Mouse (Mus musculus): ENCODE results near the gene Tmem63c. TPM values are rescaled to one million over a fixed set of nuclear protein-coding genes. Genes with fewer than 3 reads are reported as not detected.

Gene Tmem63c
- polyA plus RNA-seq, 1 experiment from 2014 or later = not detected

DNA sequence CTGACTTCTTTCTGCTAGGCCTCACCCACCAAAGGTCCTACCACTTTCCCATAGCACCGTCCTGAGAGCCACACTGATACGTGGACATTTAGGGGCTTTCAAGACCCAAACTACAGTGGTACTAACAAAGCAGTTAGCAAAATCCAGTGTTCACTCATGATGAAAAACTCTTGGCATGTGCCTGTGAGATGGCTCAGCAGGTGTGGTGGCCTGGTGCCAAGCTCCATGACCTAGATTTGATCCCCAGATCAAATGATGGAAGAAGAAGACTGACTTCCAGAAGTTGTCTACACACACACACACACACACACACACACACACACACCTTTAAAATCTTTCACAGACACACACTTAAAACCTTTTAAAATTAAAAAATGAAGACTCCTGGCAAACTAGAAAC is 2.4 kb upstream of the Tmem63c start:
- H3K4me1 ChIP-seq (ENCODE audit: insufficient read depth) = no peaks in the 10 kb centered on the region
- H3K4me2 ChIP-seq = no peak overlapping the region
- no peaks in the 10 kb centered on the region for H3K36me3 ChIP-seq (ENCODE audit: insufficient read depth)
- no peaks in the 10 kb centered on the region for H3K9me3 ChIP-seq (ENCODE audit: low read depth, low read length)
- H3K27ac ChIP-seq (ENCODE audit: low read depth) = no peak overlapping the region
- TF ChIP-seq CTCF (IDR thresholded peaks at IDR 0.05; ENCODE audit: low read depth) = no peak
- no peak overlapping the region for H3K9ac ChIP-seq
- ATAC-seq (ENCODE audit: insufficient read depth) (no peak), DNase-seq (no peak)
- no peaks in the 10 kb centered on the region for H3K27me3 ChIP-seq (ENCODE audit: insufficient read depth, low read length)
- 73% methylated on average over 2 of the region's 2 CpGs for WGBS
- H3K4me3 ChIP-seq (ENCODE audit: low read depth, low read length) = no peak overlapping the region

DNA sequence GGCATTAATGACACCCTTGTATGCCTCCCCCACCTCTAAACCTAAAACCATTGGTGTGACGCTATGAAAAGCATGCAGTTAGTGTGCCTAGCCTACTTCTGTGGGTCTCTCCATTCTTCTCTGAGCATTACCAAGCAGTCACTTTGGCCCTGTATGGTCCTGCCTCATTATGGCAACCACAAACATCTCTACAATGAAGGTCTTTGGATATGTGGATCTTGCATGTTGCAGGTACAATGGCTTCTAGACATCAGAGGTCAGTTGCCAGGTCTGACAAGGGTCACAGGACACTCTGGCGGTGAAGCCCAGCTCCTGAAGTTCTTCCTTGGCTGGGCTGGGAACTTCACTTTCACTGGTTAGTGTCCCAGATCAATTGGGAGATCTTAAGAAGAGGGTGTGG is 866 bp downstream of the Tmem63c start:
- WGBS = 72% methylated on average over 2 of the region's 2 CpGs
- H3K4me1 ChIP-seq (ENCODE audit: insufficient read depth) = no peaks in the 10 kb centered on the region
- no peaks in the 10 kb centered on the region for H3K36me3 ChIP-seq (ENCODE audit: insufficient read depth)
- no peak overlapping the region for H3K4me2 ChIP-seq
- H3K4me3 ChIP-seq (ENCODE audit: low read depth, low read length) = no peak overlapping the region
- no peaks in the 10 kb centered on the region for H3K9me3 ChIP-seq (ENCODE audit: low read depth, low read length)
- H3K27ac ChIP-seq (ENCODE audit: low read depth) = no peak overlapping the region
- no peak overlapping the region for H3K9ac ChIP-seq
- ATAC-seq (ENCODE audit: insufficient read depth) (no peak), DNase-seq (no peak)
- no peak for TF ChIP-seq CTCF (IDR thresholded peaks at IDR 0.05; ENCODE audit: low read depth)
- H3K27me3 ChIP-seq (ENCODE audit: insufficient read depth, low read length) = peaks cover 11% of the 10 kb centered on the region

DNA sequence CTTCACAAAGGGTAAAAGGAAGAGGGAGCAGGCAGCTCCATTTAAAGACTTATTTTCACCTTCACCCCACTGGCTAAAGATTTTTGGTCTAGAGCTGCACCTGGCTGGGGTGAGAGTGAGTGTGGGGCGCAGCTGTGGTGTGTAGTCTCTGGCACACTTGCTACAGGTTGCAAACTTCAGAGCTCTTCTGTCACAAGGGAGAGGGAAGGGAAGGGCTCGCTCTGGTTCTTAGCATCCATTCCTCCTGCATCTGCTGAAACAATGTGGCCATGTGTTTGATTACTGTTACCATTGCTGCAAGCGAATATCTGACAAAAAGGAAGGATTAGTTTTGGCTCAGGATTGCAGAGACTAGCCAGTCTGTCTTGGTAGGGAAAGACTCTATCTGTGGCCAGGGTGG is 2.3 kb downstream of the Tmem63c start:
- ATAC-seq (ENCODE audit: insufficient read depth) (no peak), DNase-seq (no peak)
- Histone ChIP-seq H3K9me3 (ENCODE audit: low read depth, low read length) (no peaks in the 10 kb centered on the region), H3K27ac (ENCODE audit: low read depth) (no peak overlapping the region), H3K4me1 (ENCODE audit: insufficient read depth) (no peaks in the 10 kb centered on the region), H3K4me2 (no peak overlapping the region), H3K4me3 (ENCODE audit: low read depth, low read length) (no peak overlapping the region), H3K36me3 (ENCODE audit: insufficient read depth) (no peaks in the 10 kb centered on the region), H3K9ac (no peak overlapping the region), H3K27me3 (ENCODE audit: insufficient read depth, low read length) (peaks cover 21% of the 10 kb centered on the region)
- 53% methylated on average over 3 of the region's 3 CpGs for WGBS
- no peak for TF ChIP-seq CTCF (IDR thresholded peaks at IDR 0.05; ENCODE audit: low read depth)

DNA sequence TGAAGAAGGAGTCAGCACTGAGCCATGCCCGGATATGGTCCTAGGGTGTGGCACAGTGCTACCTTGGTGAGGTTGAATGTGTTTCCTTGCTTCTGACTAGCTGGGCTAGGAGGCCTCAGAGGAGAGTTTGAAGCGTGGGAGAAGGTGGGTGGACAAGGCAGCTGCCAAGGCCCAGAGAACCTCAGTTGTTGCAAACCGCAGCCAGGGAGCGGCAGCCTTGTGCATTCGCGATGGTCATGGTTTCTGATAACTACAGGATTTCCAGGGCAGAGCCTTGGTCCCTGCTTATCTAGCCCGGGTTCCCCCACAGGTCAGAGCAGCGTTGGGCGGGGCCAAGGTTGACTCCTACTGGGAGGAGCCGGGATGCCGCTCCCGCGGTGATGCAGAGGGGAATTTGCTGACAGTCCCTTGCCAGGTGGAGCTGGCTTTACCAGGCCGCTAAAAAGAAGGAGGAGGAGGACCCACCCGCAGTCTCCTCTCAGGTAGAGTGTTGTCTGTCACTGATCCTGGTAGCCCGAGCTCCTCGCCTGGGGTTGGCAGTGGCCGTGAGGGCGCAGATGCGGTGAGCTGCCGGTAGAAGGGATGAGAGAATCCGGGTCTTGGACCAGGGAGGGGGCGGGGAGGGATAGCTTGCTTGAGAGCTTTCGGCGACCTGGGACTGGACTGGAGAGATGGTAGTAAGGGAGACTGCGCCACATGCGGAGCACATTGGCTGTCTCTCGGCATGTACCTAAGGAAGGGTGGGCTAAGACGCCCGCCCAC is 5.2 kb downstream of the Tmem63c start:
- H3K9ac ChIP-seq = no peak overlapping the region
- peak overlapping the region; percentile 32; the same call in 1 of the 2 replicates for H3K4me2 ChIP-seq
- ATAC-seq (ENCODE audit: insufficient read depth) = no peak
- no peak for TF ChIP-seq CTCF (IDR thresholded peaks at IDR 0.05; ENCODE audit: low read depth)
- H3K27me3 ChIP-seq (ENCODE audit: insufficient read depth, low read length) = peaks cover 21% of the 10 kb centered on the region
- WGBS = 3% methylated on average over 30 of the region's 30 CpGs
- no peaks in the 10 kb centered on the region for H3K4me1 ChIP-seq (ENCODE audit: insufficient read depth)
- no peak overlapping the region for H3K4me3 ChIP-seq (ENCODE audit: low read depth, low read length)
- no peaks in the 10 kb centered on the region for H3K9me3 ChIP-seq (ENCODE audit: low read depth, low read length)
- no peaks in the 10 kb centered on the region for H3K36me3 ChIP-seq (ENCODE audit: insufficient read depth)
- H3K27ac ChIP-seq (ENCODE audit: low read depth) = no peak overlapping the region
- DNase-seq = peak; percentile 9

DNA sequence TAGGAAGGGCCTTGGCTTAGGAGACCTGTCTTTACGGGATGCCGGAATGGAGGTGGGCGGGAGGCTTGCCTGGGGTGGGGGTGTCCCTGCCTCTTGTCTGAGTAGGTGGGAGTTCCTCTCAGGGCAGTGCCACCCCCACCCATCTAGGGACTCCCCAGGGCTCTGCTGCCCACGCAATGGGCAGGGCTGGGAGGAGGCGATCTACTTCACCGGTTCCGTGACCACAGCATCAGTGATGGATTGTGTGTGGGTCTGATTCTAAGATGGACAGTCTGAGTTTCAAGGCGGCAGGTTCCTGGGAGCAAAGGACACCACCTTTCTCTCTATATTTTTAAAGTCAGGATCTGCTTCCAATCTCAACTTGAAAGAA is 5.7 kb downstream of the Tmem63c start:
- Histone ChIP-seq H3K27ac (ENCODE audit: low read depth) (no peak overlapping the region), H3K4me3 (ENCODE audit: low read depth, low read length) (no peak overlapping the region), H3K27me3 (ENCODE audit: insufficient read depth, low read length) (peaks cover 21% of the 10 kb centered on the region), H3K36me3 (ENCODE audit: insufficient read depth) (no peaks in the 10 kb centered on the region), H3K4me2 (no peak overlapping the region), H3K9ac (no peak overlapping the region), H3K9me3 (ENCODE audit: low read depth, low read length) (no peaks in the 10 kb centered on the region), H3K4me1 (ENCODE audit: insufficient read depth) (no peaks in the 10 kb centered on the region)
- ATAC-seq (ENCODE audit: insufficient read depth) = no peak
- no peak for DNase-seq
- no peak for TF ChIP-seq CTCF (IDR thresholded peaks at IDR 0.05; ENCODE audit: low read depth)
- 14% methylated on average over 8 of the region's 8 CpGs for WGBS

DNA sequence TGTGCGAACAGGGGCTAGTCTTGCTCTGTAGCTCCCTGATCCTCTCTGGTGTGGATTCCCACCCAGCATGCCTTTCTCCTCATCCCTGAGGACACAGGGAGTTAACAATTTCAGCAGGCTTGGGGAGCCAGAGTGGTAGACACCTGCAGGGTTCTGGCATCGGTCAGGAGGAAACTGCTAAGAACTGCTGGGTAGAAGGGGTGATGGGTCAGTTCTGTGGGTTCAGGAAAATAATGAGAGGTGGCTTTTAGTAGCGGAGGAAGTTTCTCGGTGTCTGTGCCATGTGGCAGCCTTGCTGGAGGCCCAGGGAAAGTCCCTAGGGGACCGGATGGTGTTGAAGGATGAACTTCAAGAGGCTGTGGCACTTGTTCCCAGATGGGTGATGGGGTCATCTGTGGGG is 6.3 kb downstream of the Tmem63c start:
- WGBS = 47% methylated on average over 5 of the region's 5 CpGs
- peaks cover 21% of the 10 kb centered on the region for H3K27me3 ChIP-seq (ENCODE audit: insufficient read depth, low read length)

DNA sequence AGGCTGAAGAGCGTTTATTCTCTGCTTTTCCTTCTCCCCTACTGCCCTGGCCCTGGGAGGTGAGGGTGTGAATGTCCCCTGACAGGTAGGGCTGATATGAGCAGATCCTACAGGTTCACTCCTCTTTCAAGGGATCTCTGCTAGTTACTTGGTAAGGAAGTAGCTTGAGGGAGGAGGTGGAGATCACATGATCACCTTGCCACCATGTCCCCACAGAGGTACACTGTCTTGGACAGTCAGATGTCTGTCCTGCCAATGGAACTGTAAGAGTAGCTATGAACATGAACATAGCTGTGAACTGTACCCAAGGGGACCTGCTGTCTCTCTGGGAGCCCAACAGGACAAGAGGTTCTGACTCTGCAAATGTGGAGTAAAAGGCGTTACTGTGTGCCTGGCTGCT is 6.9 kb downstream of the Tmem63c start:
- no peaks in the 10 kb centered on the region for H3K4me1 ChIP-seq (ENCODE audit: insufficient read depth)
- peaks cover 21% of the 10 kb centered on the region for H3K27me3 ChIP-seq (ENCODE audit: insufficient read depth, low read length)
- ATAC-seq (ENCODE audit: insufficient read depth) = no peak
- no peak overlapping the region for H3K4me2 ChIP-seq
- no peak for TF ChIP-seq CTCF (IDR thresholded peaks at IDR 0.05; ENCODE audit: low read depth)
- WGBS = 44% methylated on average over 2 of the region's 2 CpGs
- no peaks in the 10 kb centered on the region for H3K36me3 ChIP-seq (ENCODE audit: insufficient read depth)
- DNase-seq = no peak
- H3K4me3 ChIP-seq (ENCODE audit: low read depth, low read length) = no peak overlapping the region
- H3K9ac ChIP-seq = no peak overlapping the region
- H3K9me3 ChIP-seq (ENCODE audit: low read depth, low read length) = no peaks in the 10 kb centered on the region
- no peak overlapping the region for H3K27ac ChIP-seq (ENCODE audit: low read depth)

More for the DNA sequence above, 6.3 kb downstream of the Tmem63c start:
- H3K4me1 ChIP-seq (ENCODE audit: insufficient read depth) = no peaks in the 10 kb centered on the region
- H3K4me2 ChIP-seq = no peak overlapping the region
- no peak overlapping the region for H3K4me3 ChIP-seq (ENCODE audit: low read depth, low read length)
- H3K9me3 ChIP-seq (ENCODE audit: low read depth, low read length) = no peaks in the 10 kb centered on the region
- no peak for DNase-seq
- H3K9ac ChIP-seq = no peak overlapping the region
- no peak for ATAC-seq (ENCODE audit: insufficient read depth)
- no peak overlapping the region for H3K27ac ChIP-seq (ENCODE audit: low read depth)
- no peak for TF ChIP-seq CTCF (IDR thresholded peaks at IDR 0.05; ENCODE audit: low read depth)
- H3K36me3 ChIP-seq (ENCODE audit: insufficient read depth) = no peaks in the 10 kb centered on the region

Data from lung, embryonic 14.5 days (tissue).